Mouse (Mus musculus) mature B cell (primary cell): ENCODE results near the gene Plcg2.

Experiments
- in situ Hi-C: fragments of 300-500 bp; cut with MboI; formaldehyde crosslinking; loops from 2 replicates; pipeline ENCODE4 v1.14.3; 2019

Plcg2 gene

DNA sequence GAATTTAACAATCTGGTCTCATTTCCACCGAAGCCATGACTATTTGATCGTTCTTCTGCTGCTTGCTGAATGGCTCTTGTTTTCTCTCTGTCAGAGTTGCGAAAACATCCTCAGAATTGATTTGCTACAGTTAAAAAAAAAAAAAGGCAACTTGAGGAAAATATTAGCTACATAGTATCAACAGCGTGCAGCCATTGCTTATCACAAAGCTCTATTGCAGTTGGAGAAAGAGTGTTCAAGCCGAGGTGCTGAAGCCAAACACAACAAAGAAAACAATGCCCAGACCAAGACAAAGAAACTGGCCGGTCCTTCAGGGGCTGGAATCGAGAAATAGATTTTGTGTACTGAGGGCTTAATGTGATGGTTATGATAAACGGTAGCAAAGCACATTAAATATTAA, 47.0 kb downstream of the Plcg2 start:
- in situ Hi-C loops = no loop called here

DNA sequence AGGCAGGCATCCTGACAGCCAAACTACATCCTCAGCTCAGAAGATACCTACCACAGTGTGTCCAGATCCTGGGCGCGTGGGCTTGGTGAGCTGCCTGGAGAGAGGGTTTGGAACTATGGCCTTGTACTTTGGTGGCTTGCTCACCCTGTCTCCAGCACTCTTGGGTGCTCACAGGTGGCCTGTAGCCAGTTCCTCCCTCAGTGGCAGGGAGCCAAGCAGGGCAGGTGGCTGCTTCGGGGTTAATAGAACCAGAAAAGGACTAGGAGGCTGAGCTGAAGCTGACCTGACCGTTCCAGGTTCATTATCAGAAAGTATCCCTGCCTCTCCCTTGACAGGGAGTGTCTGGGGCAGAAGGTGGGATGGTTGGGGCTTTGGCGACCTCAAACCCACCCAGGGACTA, 48.3 kb downstream of the Plcg2 start:
- in situ Hi-C loops = no loop called here

DNA sequence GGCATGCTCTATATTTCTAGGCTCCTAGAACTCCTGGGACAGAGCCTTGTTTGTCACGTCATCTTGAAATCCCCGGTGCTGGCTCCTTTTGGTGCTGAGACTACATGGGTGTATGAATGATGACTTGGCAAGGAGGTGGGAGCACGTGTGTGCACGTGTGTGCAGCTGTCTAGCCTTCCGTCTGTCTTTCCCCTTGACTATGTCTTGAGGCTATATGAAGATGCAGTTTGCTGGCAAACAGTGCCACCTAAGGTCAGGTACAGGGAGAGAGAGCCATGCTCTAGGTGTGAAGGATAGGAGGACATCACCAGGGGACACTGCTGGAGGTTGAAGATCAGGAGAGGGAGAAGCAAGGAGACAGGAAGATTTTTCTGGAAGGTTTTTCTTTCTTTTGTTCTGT, 49.9 kb downstream of the Plcg2 start:
- in situ Hi-C loops = no loop called here

DNA sequence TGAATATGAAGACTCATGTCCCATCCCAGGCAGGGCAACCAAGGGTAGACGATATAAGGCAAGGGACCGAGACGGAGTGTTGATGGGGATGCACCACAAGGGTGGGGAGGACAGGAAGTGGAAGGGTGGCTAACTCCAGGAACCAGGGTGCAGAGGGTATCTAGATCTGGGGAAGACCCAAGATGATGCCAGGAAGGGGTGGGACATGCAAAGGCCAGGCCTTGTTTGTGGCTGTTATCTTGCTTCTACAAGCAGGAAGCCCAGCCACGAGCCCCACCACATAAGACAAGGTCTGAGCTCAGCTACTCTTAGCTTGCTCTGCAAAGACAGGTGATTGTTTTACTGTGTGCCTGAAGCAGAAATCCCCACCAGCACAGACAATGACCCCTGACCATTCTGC, 50.4 kb downstream of the Plcg2 start:
- in situ Hi-C loops = no loop called here

DNA sequence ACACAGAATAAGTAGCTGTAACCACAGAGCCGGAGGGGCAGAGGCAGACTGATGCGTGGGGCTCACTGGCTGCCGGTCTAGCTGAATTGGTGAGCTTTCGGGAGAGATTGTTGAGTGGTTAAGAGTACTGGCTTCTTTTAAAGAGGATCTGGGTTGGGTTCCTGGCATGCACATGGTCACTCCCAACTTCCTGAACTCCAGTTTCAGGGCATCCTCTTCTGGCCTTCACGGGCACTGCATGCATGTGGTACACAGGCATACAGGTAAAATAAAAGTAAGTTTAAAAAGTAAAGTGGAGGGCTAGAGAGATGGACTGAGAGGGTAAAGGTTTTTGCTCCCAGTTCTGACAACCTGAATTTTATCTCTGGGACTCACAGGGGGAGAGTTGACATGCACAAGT, 52.4 kb downstream of the Plcg2 start:
- in situ Hi-C loops = no loop called here

DNA sequence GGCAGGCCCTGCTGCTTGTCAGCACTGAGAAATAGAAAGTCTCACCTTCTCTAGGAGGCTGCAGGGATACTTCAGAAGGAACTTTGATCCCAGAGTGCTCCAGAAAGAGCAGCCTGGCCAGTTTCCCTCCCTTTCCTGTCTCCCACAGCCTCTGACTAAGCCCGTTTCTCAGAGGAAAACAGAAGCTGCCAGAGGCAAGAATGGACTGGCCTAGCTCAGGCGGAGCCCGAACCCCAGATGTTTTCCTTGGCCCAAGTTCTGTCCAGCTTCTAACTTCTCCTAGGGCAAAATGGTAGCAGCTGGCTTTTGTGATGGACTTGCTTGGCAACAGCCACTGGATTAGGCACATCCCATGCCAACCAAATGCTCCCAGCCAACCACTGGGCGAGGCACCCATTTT, 62.9 kb downstream of the Plcg2 start:
- in situ Hi-C loops = no loop called here

DNA sequence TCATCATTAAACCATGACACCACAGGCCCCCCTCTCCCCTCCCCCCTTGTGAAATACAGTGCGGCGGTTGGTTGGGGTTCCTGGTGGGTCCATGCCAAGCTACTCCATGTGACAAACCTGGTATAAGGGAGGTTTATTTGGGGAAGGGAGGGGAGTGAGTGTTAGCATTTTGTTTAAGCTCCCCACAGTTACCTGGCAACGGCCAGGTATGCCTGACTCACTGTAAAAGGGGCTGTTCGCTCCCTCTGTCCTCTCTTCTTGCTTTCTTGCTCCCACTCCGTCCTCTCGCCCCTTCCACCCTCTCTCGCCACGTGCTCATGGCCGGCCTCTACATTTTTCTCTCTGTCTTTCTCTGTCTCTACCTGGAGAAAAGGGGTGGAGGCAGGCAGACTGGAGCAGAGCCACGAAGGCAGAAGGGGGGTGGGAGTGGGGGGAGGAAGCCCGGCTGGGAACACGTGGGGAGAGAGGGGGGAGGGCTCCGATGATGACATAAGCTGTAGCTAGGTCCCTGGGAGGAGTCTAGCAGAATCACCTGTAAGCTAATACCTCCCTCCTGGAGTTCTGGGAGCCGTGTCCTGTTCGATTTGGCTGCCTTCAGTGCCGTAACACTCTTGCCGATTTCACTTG, 63.8 kb downstream of the Plcg2 start:
- in situ Hi-C loops = no loop called here

DNA sequence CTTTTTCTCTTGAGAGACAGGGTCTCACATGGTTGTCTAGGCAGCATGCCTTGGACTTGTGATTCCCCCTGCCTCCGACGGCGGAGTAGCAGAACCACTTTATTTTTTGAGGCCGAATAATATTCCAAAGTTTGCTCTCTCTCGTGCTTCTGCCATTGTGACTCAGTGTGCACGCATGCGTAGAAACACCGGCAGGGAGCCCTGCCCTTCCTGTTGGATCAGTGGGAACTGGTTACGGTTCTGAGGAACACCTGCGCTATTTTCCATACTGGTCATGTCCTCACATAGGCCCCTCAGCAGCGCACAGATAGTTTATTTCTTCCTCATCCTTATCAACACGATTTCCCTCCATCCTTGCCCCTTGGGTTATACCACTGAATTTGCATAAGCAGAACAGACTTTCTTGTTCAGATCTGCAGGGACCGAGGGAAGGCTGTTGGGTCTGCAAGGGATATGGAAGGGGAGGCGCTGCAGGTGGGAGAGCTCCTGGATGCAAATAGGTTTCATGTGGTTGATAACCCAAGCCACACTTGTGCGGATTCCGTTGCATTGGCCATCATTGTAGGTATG, 64.4 kb downstream of the Plcg2 start:
- in situ Hi-C loops = no loop called here

DNA sequence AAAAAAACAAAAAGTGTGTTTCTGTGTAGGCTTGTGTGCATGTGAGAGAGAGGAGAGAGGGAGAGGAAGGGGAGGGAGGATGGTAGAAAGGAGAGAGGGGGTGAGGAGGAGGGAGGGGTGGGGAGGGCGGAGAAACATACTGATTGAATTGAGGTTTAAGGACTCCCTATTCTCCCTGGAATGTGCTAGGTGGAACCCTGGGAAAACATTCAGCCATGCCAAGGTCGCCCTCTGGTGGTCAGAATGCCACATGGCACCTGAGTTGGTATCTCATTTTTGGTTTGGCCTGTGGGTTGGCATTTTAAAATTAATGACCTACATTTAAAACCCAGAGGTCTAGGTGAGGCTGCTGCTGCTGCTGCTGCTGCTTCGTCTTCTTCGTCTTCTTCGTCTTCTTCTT, 71.3 kb downstream of the Plcg2 start:
- in situ Hi-C loops = no loop called here

DNA sequence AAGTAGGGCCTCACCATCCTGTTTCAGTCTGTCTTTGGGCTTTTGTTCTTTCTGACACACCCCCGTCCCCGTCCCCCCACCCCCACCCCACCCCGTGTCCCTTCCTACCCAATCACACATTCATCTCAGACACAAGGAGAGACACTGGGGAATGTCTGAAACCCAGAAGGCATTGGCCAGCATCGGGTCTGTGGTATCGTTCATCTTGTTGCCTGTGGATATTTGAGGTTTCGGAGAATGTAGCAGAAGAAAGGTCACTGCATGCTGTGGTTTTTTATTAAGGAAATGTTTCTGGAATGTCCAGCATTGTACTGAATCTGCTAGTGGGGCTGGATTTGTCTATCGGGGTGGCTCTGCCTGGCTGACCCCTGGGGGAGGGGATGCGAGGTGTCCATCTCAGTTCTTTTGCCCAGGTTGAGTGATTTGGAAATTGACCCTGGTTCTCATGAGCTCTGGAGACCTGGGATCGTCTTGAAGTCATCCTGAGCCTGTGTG, 78.2 kb downstream of the Plcg2 start:
- in situ Hi-C loops = no loop called here

DNA sequence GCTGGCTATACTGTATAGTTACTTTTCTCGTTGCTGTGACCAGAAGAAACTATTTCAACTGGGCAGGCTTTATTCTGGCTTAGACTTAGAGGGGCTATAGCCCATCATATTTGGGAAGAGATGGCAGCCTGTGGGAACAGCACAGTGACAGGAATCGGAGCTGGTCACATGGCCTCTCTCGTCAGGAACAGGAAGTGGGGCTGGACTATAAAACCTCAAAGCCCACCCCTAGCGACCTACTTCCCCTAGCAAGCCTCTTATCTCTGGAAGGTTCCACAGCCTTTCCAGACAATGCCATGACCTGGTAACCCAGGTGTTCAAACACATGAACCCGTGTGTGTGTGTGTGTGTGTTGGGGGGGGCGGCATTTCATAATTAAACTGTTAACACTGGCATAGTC, 79.0 kb downstream of the Plcg2 start:
- in situ Hi-C loops = no loop called here

DNA sequence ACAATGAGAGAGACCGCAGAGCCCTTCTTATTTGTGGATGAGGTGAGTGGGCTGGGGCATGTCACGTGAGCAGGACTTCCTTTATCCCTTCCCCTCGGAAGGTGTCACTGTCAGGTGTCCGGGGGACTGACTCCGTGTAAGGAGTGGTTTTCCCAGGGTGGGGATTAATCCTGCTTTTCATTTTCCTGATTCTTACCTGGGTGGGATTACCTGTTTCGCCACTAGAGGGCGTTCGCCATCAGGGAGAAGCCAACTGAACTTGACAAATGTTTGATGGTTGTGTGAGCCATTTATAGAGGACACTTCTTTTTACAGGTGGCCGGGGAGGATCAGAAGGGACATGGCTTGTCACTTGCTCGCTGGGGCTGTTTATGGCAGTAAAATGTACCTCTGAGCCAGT, 79.8 kb downstream of the Plcg2 start:
- in situ Hi-C loops = no loop called here

DNA sequence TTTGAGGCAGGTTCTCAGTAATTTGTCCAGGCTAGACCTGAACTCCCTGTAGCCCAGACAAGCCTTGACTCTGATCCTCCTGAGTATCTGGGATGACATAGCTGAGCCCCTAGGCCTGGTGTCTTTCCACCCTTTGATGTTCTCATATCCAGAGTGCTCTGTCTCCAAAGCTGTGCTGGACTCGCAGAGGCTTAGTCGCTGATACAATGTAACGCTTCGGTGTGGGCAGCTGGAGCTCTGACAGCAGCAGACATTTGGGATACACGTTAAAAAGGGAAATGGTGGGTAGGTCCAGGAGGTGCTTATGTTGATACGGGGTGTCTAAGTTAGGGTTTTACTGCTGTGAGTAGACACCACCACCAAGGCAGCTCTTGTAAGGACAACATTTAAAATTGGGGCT, 80.8 kb downstream of the Plcg2 start:
- in situ Hi-C loops = no loop called here

DNA sequence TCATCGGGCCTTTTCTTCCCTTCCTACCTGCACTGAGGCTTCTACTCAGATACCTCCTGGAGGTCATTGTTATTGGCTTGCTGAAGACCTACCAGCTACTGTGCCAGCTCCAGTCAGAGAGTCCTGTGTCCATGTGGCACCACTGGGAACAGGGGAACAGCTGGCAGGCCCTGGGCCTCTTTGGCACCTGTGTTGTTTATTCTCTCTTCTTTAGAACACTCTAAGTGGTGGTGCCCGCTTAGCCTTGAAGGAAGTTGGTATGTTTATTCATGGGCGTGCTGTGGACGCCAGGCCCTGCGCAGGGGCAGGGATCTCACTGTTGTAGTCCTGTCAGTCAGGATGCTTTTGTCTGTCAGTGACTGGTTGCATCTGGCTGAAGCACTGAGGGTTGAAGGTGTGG, 95.8 kb downstream of the Plcg2 start:
- in situ Hi-C loops = no loop called here

DNA sequence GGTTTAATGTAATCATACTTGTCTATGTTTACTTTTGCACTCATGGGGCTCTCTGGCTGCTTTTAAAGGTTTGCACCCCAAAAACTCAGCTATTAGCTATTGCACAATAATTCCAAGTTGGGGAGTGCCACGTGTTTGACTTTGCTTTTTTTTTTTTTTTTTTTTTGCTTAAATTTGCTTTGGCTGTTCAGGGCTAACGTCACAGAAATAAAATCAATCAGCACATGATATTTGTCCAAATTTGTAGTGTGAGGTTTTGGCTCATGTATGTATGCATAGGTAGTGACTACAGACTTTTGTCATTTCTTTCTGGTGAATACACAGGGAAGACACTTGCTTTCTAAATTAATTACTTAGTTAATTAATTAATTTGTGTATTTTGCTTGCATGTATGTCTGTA, 96.9 kb downstream of the Plcg2 start:
- in situ Hi-C loops = no loop called here

DNA sequence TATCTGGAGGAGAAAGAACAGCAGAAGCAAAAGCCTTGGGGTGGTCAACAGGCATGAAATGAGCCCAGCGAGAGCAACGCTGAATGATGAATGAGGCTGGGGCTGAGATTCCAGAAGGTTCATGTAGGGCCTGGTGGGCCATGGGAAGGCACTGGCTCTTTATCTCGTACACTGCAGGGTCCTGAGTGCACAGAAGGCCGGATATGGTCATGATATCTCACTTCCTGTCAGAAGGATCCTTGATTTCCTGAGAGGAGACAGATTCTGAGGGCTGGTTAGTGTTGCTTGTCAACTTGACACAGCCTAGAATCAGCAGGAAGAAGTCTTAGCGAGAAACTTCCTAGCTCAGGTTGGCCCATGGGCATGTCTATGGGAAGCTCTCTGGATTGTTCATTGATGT, 98.7 kb downstream of the Plcg2 start:
- in situ Hi-C loops = no loop called here

DNA sequence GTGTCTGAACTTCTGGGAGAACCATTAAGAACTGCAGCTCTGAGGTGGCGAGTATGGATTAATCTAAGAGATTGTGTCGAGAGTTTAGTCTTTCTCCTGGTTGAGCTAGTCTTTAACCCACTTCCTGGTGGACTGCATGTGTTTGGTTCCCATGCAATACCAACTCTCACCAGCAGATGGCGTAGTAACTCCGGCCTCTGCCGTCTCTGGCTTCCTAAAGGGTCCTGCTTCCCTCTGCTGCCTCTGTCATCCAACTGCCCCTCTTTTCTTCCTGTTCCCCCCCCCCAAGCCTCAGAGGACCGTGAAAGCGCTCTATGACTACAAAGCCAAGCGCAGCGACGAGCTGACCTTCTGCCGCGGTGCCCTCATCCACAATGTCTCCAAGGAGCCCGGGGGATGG, 102.7 kb downstream of the Plcg2 start:
- in situ Hi-C loops = no loop called here

DNA sequence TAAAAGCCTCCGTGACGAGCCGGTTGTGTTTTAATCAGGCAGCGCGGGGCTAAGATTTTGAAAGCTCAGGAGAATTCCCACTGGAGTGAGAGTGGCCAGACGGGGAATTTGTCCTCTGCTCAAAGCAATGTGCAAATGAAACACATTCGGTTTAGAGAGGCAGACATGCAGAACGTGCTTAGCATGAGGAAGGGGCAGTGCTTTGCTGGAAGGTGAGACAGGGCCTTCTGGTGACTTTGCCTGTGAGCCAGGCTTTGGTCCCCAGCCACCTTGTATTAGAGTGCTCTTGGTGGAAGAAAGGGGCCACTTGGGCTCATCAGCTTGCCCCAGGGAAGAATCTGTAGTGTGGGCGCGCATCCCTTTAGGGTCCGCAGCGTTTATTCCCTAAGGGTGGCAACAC, 106.0 kb downstream of the Plcg2 start:
- in situ Hi-C loops = no loop called here

DNA sequence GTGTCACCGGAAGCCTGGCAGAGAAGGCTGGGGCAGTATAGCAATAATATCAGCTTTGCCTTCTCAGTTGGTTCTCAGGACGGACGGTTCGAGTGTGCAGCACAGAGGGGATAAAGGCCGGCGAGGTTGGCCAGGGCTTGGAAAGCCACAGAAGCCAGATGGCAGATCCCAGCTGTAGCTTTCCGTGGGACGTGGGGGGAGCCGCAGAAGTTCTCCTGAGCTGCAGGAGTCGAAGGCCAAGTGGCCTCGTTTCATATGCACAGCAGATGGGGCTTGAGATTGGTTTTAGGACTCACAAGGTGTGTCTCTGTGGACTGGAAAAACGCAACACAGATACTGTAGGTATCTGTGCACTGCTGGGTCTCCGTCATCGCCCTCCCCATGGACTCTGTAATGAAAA, 106.6 kb downstream of the Plcg2 start:
- in situ Hi-C loops = no loop called here

DNA sequence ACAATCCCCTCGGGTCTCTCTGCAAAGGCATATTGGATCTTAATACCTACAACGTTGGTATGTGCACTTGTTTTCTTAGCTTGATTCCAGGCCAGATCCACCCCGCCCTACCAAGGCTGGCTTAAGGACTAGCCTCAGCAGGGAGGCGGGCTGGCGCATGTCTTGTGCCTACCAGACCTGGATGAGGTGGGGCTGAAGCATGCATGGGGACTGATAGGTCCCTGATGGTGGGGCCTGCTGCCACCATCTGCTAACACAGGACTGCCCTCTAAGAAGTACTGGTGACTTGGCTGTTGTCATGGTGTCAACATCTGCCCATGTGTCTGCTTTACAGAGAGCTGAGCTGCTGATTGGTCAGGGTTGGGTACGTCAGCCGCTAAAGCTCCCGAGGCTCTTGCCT, 107.1 kb downstream of the Plcg2 start:
- in situ Hi-C loops = no loop called here

DNA sequence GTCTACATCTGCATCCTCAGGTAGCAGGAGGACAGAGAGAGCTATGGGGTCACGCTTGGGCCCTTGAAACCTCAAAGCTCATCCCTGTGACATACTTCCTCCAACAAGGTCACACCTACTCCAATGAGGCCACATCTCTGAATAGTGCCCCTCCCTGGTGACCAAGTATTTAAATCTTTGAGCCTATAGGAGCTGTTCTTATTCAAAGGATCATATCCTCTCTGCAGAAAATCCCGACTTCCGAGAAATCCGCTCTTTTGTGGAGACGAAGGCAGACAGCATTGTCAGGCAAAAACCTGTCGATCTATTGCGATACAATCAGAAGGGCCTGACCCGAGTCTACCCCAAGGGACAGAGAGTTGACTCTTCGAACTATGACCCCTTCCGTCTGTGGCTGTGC, 112.4 kb downstream of the Plcg2 start:
- in situ Hi-C loops = no loop called here

DNA sequence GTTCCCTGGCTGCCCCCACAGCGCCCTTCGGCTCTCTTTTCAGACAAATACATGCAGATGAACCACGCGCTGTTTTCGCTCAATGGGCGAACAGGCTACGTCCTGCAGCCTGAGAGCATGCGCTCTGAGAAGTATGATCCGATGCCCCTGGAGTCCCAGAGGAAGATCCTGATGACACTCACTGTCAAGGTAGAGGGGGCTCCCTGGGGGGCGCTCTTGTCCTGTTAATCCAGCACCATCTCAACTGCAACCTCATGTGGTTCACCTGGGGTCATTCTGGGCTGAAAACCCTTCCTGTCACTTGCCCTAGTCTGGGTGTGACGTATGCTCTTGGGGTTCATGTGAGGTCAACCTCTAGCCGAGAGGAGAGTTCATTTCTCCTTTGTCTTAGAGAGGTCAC, 114.8 kb downstream of the Plcg2 start:
- in situ Hi-C loops = no loop called here

DNA sequence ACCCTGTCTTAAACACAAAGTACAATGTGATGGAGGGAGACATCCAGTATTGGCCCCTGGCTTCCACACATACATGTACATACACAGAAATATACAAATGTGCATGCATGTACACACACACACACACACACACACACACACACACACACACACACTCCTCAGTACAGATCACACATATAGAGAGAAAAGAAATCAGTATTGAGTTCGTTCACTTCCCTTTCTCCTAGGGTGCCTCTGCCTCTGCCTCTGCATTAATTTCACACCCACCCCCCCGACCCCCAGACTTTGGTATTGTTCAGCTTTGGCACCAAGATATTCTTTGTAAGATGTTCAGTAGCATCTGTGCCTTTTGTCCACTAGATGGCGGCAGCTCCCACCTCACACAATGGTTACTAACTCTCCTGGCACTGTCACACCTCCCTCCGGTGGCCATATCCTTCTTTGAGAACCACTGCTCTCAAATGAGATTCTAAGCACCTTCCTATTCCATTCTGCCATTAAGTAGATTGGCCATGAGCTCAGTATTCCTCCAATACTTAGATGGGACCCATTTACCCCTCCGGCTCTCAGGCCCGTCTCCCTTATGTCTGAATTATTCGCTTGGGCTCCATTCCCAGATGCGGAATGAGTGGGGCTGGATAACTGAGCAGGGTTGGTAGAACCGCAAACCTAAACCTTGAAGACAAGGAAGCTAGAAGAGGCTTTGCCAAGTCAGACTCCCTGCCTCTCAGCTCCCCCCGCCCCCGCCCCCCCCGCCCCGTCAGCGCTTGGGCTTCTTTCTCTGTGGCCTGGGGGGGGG, 128.1 kb downstream of the Plcg2 start:
- in situ Hi-C loops = no loop called here
